Mouse (Mus musculus) heart, postnatal 4 days (tissue): ENCODE measurements around the gene Ppfia4. TPM values are rescaled to one million over a fixed set of nuclear protein-coding genes. Genes with fewer than 3 reads are reported as not detected.
"Not testable (repeated sequence)": the region's sequence is repeated elsewhere in the genome, so short reads cannot be mapped to it uniquely, and the experiment has no call there.

Source experiments
- DNase-seq: peaks from one replicate; pipeline ENCODE4 v3.0.0; 2021
- total RNA-seq, 2 experiments: library from RNA; stranded (reverse); gene quantifications; 2 replicates each; pipeline ENCODE4 v1.2.3; 2021

Gene Ppfia4
- total RNA-seq, 2 experiments from 2014 or later = 7.3 to 9.2 TPM

DNA sequence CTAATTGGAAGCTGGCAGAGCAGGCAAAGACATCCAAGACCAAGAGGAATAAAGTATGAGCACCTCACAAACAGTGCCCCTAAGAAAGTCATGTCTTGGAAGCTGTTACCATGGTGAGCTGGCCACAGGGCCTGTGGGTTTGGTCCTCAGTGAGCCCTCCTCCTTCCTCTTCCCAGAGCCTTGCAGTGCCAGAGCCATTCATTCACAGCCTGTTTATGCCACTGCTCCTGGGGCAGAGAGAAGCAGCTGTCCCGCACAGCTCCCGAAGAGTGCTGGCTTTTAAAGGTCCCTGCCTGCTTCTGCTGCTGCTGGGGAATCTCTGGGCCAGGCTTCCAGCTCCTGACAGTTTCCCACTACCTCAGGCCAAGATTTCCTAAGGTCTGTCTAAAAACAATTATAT lies 66.9 kb downstream of the Ppfia4 start:
- no peak for DNase-seq

- no peak for DNase-seq
These were observed 68.4 kb downstream of the Ppfia4 start for GRCm38 (mm10) chr1:134264341-134264740.

- not testable (repeated sequence) for DNase-seq
These were observed 83.0 kb downstream of the Ppfia4 start for GRCm38 (mm10) chr1:134249681-134250080.

Other genes starting within 250 kb of the Ppfia4 start
- not detected for gene Chit1, start 221.7 kb downstream of the Ppfia4 start, total RNA-seq
- under 1 TPM; 0.33 to 0.65 TPM for gene Chil1, start 150.8 kb downstream of the Ppfia4 start, total RNA-seq
- gene Mybph, start 139.5 kb downstream of the Ppfia4 start, total RNA-seq = not detected
- 1 to 10 TPM; 9.3 to 9.9 TPM for gene Adora1, start 97.5 kb downstream of the Ppfia4 start, total RNA-seq
- under 1 TPM; 0.48 to 0.52 TPM for gene Myog, start 42.9 kb downstream of the Ppfia4 start, total RNA-seq
- gene Tmem183a, start 29.1 kb upstream of the Ppfia4 start, total RNA-seq = 10 to 100 TPM; 33.8 to 42.5 TPM
- gene 4933406M09Rik, start 53.0 kb upstream of the Ppfia4 start, total RNA-seq = not detected
- gene Cyb5r1, start 72.6 kb upstream of the Ppfia4 start, total RNA-seq = 10 to 100 TPM; 31.0 to 31.1 TPM
- 100 to 1,000 TPM; 126 to 130 TPM for gene Adipor1, start 82.5 kb upstream of the Ppfia4 start, total RNA-seq
- gene Klhl12, start 122.6 kb upstream of the Ppfia4 start, total RNA-seq = 10 to 100 TPM; 18.5 to 18.7 TPM
- gene Rabif, start 161.7 kb upstream of the Ppfia4 start, total RNA-seq = 10 to 100 TPM; 12.6 to 12.7 TPM
- not detected for gene Mgat4e, start 216.8 kb upstream of the Ppfia4 start, total RNA-seq
- 10 to 100 TPM; 27.8 to 28.6 TPM for gene Kdm5b, start 227.2 kb upstream of the Ppfia4 start, total RNA-seq